Mouse (Mus musculus): ENCODE data around the gene Eef1g. TPM values are rescaled to one million over a fixed set of nuclear protein-coding genes. Genes with fewer than 3 reads are reported as not detected.
"Not testable (repeated sequence)": the region's sequence is repeated elsewhere in the genome, so short reads cannot be mapped to it uniquely, and the experiment has no call there.

Gene Eef1g
- polyA plus RNA-seq, 1 experiment from 2014 or later, result 289 TPM

DNA sequence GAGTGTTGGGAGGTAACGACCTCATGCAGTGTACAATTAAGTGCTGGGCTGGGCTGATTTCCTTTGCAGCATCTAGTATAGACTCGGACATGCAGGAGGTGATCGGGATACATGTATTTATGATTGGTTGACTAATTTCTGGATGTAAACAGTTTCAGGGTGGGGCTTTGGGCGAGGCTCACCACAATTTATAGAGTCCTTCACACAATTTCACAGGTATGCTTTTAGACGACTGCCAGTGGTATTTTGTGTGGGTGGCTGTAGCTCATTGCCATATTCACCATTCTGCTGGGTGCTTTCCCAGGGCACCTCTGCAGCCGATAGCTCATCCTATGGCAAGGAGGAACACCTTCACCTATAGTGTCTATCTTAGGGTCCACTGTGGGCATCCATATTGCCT lies 31.7 kb downstream of the Eef1g start:
- H3K27ac ChIP-seq (replicated peaks), result no peak overlapping the region
- WGBS, result 90% methylated on average over 6 of the region's 6 CpGs
- no peaks in the 10 kb centered on the region for H3K4me1 ChIP-seq (replicated peaks)
- H3K4me2 ChIP-seq, result no peak overlapping the region
- no peak for ATAC-seq (ENCODE audit: low FRiP score, low read depth)
- H3K9ac ChIP-seq, result no peak overlapping the region
- H3K27me3 ChIP-seq, result no peaks in the 10 kb centered on the region
- H3K4me3 ChIP-seq, result no peak overlapping the region
- H3K36me3 ChIP-seq, result no peaks in the 10 kb centered on the region
- no peaks in the 10 kb centered on the region for H3K9me3 ChIP-seq

GRCm38 (mm10) chr19:8999223-8999622 lies 32.4 kb downstream of the Eef1g start:
- Histone ChIP-seq H3K4me2 (no peak overlapping the region), H3K4me1 (replicated peaks) (no peaks in the 10 kb centered on the region), H3K27ac (replicated peaks) (no peak overlapping the region), H3K27me3 (no peaks in the 10 kb centered on the region), H3K36me3 (no peaks in the 10 kb centered on the region), H3K4me3 (no peak overlapping the region), H3K9ac (no peak overlapping the region), H3K9me3 (no peaks in the 10 kb centered on the region)
- no peak for ATAC-seq (ENCODE audit: low FRiP score, low read depth)
- 89% methylated on average over 4 of the region's 4 CpGs for WGBS

DNA sequence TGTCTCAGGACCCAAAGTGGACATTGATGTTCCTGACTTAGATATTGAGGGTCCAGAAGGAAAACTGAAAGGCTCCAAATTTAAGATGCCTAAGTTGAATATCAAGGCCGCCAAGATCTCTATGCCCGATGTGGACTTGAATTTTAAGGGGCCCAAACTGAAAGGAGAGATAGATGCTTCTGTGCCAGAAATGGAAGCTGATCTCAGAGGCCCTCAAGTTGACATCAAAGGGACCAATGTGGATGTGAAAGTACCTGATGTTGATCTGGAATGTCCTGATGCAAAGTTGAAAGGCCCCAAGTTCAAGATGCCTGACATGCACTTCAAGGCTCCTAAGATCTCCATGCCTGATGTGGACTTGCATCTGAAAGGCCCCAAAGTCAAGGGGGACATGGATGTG lies 40.1 kb downstream of the Eef1g start:
- not testable (repeated sequence) for H3K36me3 ChIP-seq; ATAC-seq (ENCODE audit: low FRiP score, low read depth); H3K27me3 ChIP-seq; H3K9ac ChIP-seq; H3K4me2 ChIP-seq; H3K27ac ChIP-seq (replicated peaks); H3K4me3 ChIP-seq; H3K9me3 ChIP-seq; H3K4me1 ChIP-seq (replicated peaks)
- WGBS, result 94% methylated on average over 2 of the region's 2 CpGs

DNA sequence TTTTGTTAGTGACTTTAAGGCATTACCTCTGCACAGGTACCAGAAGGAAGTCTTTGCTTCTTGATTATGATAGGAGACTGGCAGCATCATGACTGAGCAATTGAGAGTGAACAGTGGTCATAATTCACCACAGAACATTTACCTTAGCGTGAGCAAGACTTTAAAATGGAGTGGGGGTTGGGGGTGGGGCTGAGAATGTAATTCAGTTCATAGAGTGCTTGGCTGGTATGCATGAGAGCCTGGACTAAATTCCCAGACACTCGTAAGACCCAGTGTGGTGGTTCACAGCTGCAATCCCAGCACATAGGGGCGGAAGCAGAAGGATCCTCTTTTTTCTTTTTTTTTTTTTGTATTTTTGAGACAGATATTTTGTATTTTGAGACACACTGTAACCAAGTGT lies 52.5 kb downstream of the Eef1g start:
- no peak overlapping the region for H3K27ac ChIP-seq (replicated peaks)
- H3K9ac ChIP-seq, result no peak overlapping the region
- no peaks in the 10 kb centered on the region for H3K4me1 ChIP-seq (replicated peaks)
- H3K4me3 ChIP-seq, result no peak overlapping the region
- no peaks in the 10 kb centered on the region for H3K27me3 ChIP-seq
- H3K36me3 ChIP-seq, result no peaks in the 10 kb centered on the region
- 91% methylated on average over 3 of the region's 3 CpGs for WGBS
- no peak for ATAC-seq (ENCODE audit: low FRiP score, low read depth)
- no peaks in the 10 kb centered on the region for H3K9me3 ChIP-seq
- no peak overlapping the region for H3K4me2 ChIP-seq

DNA sequence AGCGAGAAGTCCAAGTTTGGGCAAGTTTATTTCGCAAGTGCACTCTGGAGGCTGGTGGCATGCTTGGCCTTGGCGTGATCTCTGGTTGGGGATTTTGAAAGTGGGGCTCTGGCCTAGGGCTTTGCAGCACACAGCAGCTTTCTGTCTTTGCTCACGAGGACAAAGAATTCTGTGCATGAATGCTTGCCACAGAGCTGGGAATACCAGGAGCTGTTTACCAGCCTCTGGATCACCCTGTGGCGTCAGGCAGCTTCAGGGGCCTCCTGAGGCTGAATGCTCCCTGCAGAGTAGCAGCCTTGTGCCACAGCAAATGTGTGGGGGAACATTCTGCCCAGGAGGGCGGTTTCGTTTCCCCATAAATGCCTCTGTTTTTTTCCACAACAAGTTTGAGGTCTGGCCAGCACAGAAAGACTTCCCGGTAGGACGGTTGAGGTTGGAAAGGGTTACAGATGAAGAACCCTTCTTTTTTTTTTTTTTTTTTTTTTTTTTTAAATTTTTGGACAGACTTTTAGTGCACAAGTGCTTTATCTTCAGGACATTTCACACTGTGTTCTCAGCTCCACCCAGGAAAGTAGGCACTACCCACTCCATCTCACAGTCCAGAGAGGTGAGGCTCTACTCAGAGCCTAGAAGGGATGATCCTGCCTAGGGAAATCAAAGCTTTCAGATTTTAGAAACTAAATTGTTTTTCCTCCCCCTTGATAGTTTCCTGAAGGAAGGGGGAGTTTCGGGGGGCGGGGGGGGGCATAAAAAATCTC lies 56.4 kb downstream of the Eef1g start:
- Histone ChIP-seq H3K9me3 (no peaks in the 10 kb centered on the region), H3K27ac (replicated peaks) (0 out of 2 replicates have a peak overlapping the region, but pooled peaks have one; percentile 1), H3K9ac (no peak overlapping the region), H3K4me3 (no peak overlapping the region), H3K27me3 (no peaks in the 10 kb centered on the region), H3K4me2 (no peak overlapping the region), H3K4me1 (replicated peaks) (peaks cover 18% of the 10 kb centered on the region), H3K36me3 (no peaks in the 10 kb centered on the region)
- 52% methylated on average over 11 of the region's 11 CpGs for WGBS
- no peak for ATAC-seq (ENCODE audit: low FRiP score, low read depth)

GRCm38 (mm10) chr19:9025562-9026257 lies 58.9 kb downstream of the Eef1g start:
- WGBS, result 93% methylated on average over 5 of the region's 5 CpGs
- no peaks in the 10 kb centered on the region for H3K36me3 ChIP-seq
- no peak overlapping the region for H3K27ac ChIP-seq (replicated peaks)
- H3K9me3 ChIP-seq, result no peaks in the 10 kb centered on the region
- H3K4me3 ChIP-seq, result no peak overlapping the region
- ATAC-seq (ENCODE audit: low FRiP score, low read depth), result no peak
- H3K4me2 ChIP-seq, result no peak overlapping the region
- no peaks in the 10 kb centered on the region for H3K27me3 ChIP-seq
- no peak overlapping the region for H3K9ac ChIP-seq
- peaks cover 25% of the 10 kb centered on the region for H3K4me1 ChIP-seq (replicated peaks)

- no peak overlapping the region for H3K4me2 ChIP-seq
- no peaks in the 10 kb centered on the region for H3K36me3 ChIP-seq
- H3K27me3 ChIP-seq, result no peaks in the 10 kb centered on the region
- WGBS, result 65% methylated on average over 4 of the region's 4 CpGs
- H3K9ac ChIP-seq, result no peak overlapping the region
- ATAC-seq (ENCODE audit: low FRiP score, low read depth), result peak; percentile 66; the same call in 1 of the 2 replicates
- H3K4me3 ChIP-seq, result no peak overlapping the region
- H3K4me1 ChIP-seq (replicated peaks), result peaks cover 25% of the 10 kb centered on the region
- 0 out of 2 replicates have a peak overlapping the region, but pooled peaks have one; percentile 25 for H3K27ac ChIP-seq (replicated peaks)
- H3K9me3 ChIP-seq, result no peaks in the 10 kb centered on the region
Observed at GRCm38 (mm10) chr19:9026634-9027033, 59.8 kb downstream of the Eef1g start.

DNA sequence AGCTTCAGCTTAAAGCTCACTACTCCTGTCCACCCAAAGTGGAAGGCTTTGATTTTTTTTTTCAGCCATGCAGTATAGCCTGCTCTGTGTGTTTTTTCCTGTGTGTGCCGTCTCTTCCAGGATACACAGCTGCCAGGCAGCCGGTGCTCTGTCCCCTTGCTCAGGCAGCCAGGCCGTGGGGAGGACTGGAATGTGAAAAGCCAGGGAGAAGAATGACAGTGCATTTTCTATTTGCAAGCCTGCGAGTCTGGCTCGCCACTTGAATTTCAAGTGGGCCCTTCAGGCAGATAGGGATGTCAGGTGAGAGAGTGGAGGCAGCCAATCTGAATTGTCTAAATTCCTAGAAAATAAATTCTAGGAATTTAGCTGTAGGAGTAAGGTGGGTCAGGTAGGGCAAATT lies 61.0 kb downstream of the Eef1g start:
- ATAC-seq (ENCODE audit: low FRiP score, low read depth), result 0 out of 2 replicates have a peak, but pooled peaks have one; percentile 47
- peaks cover 31% of the 10 kb centered on the region for H3K4me1 ChIP-seq (replicated peaks)
- H3K4me3 ChIP-seq, result no peak overlapping the region
- H3K9me3 ChIP-seq, result no peaks in the 10 kb centered on the region
- H3K36me3 ChIP-seq, result no peaks in the 10 kb centered on the region
- no peaks in the 10 kb centered on the region for H3K27me3 ChIP-seq
- H3K4me2 ChIP-seq, result no peak overlapping the region
- no peak overlapping the region for H3K27ac ChIP-seq (replicated peaks)
- 10% methylated on average over 5 of the region's 5 CpGs for WGBS
- no peak overlapping the region for H3K9ac ChIP-seq

Other genes starting within 250 kb of the Eef1g start
- 170 and 175 TPM in 2 replicates for gene Slc3a2, start 243.7 kb upstream of the Eef1g start, polyA plus RNA-seq (2015; fragmentation: Nextera tagmentation; extraction: Ambion mirVana)
- 91.9 and 96.1 TPM in 2 replicates for gene Wdr74, start 231.2 kb upstream of the Eef1g start, polyA plus RNA-seq (2015; fragmentation: Nextera tagmentation; extraction: Ambion mirVana)
- 1.3 and 1.7 TPM in 2 replicates for gene 1700092M07Rik, start 226.3 kb upstream of the Eef1g start, polyA plus RNA-seq (2015; fragmentation: Nextera tagmentation; extraction: Ambion mirVana)
- 113 and 122 TPM in 2 replicates for gene Stx5a, start 225.6 kb upstream of the Eef1g start, polyA plus RNA-seq (2015; fragmentation: Nextera tagmentation; extraction: Ambion mirVana)
- 142 and 145 TPM in 2 replicates for gene Nxf1, start 210.0 kb upstream of the Eef1g start, polyA plus RNA-seq (2015; fragmentation: Nextera tagmentation; extraction: Ambion mirVana)
- gene Tmem223, start 196.0 kb upstream of the Eef1g start, polyA plus RNA-seq (2015; fragmentation: Nextera tagmentation; extraction: Ambion mirVana), result 213 and 214 TPM in 2 replicates
- 31.6 and 33.1 TPM in 2 replicates for gene Tmem179b, start 192.6 kb upstream of the Eef1g start, polyA plus RNA-seq (2015; fragmentation: Nextera tagmentation; extraction: Ambion mirVana)
- 30.5 and 32.8 TPM in 2 replicates for gene Taf6l, start 180.6 kb upstream of the Eef1g start, polyA plus RNA-seq (2015; fragmentation: Nextera tagmentation; extraction: Ambion mirVana)
- 133 and 144 TPM in 2 replicates for gene Polr2g, start 168.5 kb upstream of the Eef1g start, polyA plus RNA-seq (2015; fragmentation: Nextera tagmentation; extraction: Ambion mirVana)
- gene Zbtb3, start 164.5 kb upstream of the Eef1g start, polyA plus RNA-seq (2015; fragmentation: Nextera tagmentation; extraction: Ambion mirVana), result 7.8 and 8.6 TPM in 2 replicates
- gene Ttc9c, start 147.7 kb upstream of the Eef1g start, polyA plus RNA-seq (2015; fragmentation: Nextera tagmentation; extraction: Ambion mirVana), result 56.8 and 58.6 TPM in 2 replicates
- 5.4 and 6.5 TPM in 2 replicates for gene Hnrnpul2, start 147.0 kb upstream of the Eef1g start, polyA plus RNA-seq (2015; fragmentation: Nextera tagmentation; extraction: Ambion mirVana)
- not detected in 2 replicates for gene AC129217.1, start 137.3 kb upstream of the Eef1g start, polyA plus RNA-seq (2015; fragmentation: Nextera tagmentation; extraction: Ambion mirVana)
- 101 and 104 TPM in 2 replicates for gene Bscl2, start 129.6 kb upstream of the Eef1g start, polyA plus RNA-seq (2015; fragmentation: Nextera tagmentation; extraction: Ambion mirVana)
- 450 and 460 TPM in 2 replicates for gene Gng3, start 127.8 kb upstream of the Eef1g start, polyA plus RNA-seq (2015; fragmentation: Nextera tagmentation; extraction: Ambion mirVana)
- gene Lrrn4cl, start 116.3 kb upstream of the Eef1g start, polyA plus RNA-seq (2015; fragmentation: Nextera tagmentation; extraction: Ambion mirVana), result 0.61 and 0.92 TPM in 2 replicates
- 141 and 145 TPM in 2 replicates for gene Ubxn1, start 95.5 kb upstream of the Eef1g start, polyA plus RNA-seq (2015; fragmentation: Nextera tagmentation; extraction: Ambion mirVana)
- gene Uqcc3, start 86.1 kb upstream of the Eef1g start, polyA plus RNA-seq (2015; fragmentation: Nextera tagmentation; extraction: Ambion mirVana), result 60.2 and 61.5 TPM in 2 replicates
- gene Lbhd1, start 83.3 kb upstream of the Eef1g start, polyA plus RNA-seq (2015; fragmentation: Nextera tagmentation; extraction: Ambion mirVana), result 43.0 and 45.2 TPM in 2 replicates
- not detected in 2 replicates for gene Gm49403, start 83.1 kb upstream of the Eef1g start, polyA plus RNA-seq (2015; fragmentation: Nextera tagmentation; extraction: Ambion mirVana)
- gene 1810009A15Rik, start 78.2 kb upstream of the Eef1g start, polyA plus RNA-seq (2015; fragmentation: Nextera tagmentation; extraction: Ambion mirVana), result 45.3 and 51.6 TPM in 2 replicates
- not detected in 2 replicates for gene Gm49416, start 78.1 kb upstream of the Eef1g start, polyA plus RNA-seq (2015; fragmentation: Nextera tagmentation; extraction: Ambion mirVana)
- 33.0 and 35.3 TPM in 2 replicates for gene Ints5, start 74.0 kb upstream of the Eef1g start, polyA plus RNA-seq (2015; fragmentation: Nextera tagmentation; extraction: Ambion mirVana)
- gene Ganab, start 69.0 kb upstream of the Eef1g start, polyA plus RNA-seq (2015; fragmentation: Nextera tagmentation; extraction: Ambion mirVana), result 83.0 and 84.9 TPM in 2 replicates
- 94.3 and 98.1 TPM in 2 replicates for gene B3gat3, start 46.7 kb upstream of the Eef1g start, polyA plus RNA-seq (2015; fragmentation: Nextera tagmentation; extraction: Ambion mirVana)
- 2.7 and 3.1 TPM in 2 replicates for gene Rom1, start 37.7 kb upstream of the Eef1g start, polyA plus RNA-seq (2015; fragmentation: Nextera tagmentation; extraction: Ambion mirVana)
- gene Eml3, start 37.5 kb upstream of the Eef1g start, polyA plus RNA-seq (2015; fragmentation: Nextera tagmentation; extraction: Ambion mirVana), result 9.9 and 12.8 TPM in 2 replicates
- gene Mta2, start 25.2 kb upstream of the Eef1g start, polyA plus RNA-seq (2015; fragmentation: Nextera tagmentation; extraction: Ambion mirVana), result 103 and 109 TPM in 2 replicates
- gene Tut1, start 13.2 kb upstream of the Eef1g start, polyA plus RNA-seq (2015; fragmentation: Nextera tagmentation; extraction: Ambion mirVana), result 24.9 and 25.4 TPM in 2 replicates
- 4.6 TPM in 2 replicates for gene Ahnak, start 22.2 kb downstream of the Eef1g start, polyA plus RNA-seq (2015; fragmentation: Nextera tagmentation; extraction: Ambion mirVana)
- gene Scgb1a1, start 120.9 kb downstream of the Eef1g start, polyA plus RNA-seq (2015; fragmentation: Nextera tagmentation; extraction: Ambion mirVana), result not detected in 2 replicates
- 25.1 and 28.2 TPM in 2 replicates for gene Asrgl1, start 168.6 kb downstream of the Eef1g start, polyA plus RNA-seq (2015; fragmentation: Nextera tagmentation; extraction: Ambion mirVana)